Mouse (Mus musculus): Measurements from ENCODE around the gene Pdpr.
"Not testable (repeated sequence)": the region's sequence is repeated elsewhere in the genome, so short reads cannot be mapped to it uniquely, and the experiment has no call there.

The Pdpr gene

DNA sequence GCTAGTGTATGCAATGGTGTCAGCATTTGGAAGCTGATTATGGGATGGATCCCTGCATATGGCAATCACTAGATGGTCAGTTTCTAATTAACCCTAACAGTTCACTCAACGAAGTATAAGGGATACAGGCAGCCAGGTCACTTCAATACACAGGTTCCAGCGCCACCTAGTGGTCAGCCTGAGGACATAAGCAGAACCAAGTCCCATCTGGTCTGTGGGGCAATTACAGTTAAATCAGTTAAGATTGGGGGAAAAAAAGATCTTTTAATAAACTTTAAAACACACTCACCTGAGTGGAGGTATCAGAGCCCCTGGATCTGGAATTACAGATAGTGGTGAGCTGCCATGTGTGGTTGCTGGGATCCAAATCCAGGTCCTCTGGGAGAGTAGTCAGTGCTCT is 4.3 kb upstream of the Pdpr start:
- peak; percentile 37 for DNase-seq (ENCODE audit: inconsistent ontology term)

DNA sequence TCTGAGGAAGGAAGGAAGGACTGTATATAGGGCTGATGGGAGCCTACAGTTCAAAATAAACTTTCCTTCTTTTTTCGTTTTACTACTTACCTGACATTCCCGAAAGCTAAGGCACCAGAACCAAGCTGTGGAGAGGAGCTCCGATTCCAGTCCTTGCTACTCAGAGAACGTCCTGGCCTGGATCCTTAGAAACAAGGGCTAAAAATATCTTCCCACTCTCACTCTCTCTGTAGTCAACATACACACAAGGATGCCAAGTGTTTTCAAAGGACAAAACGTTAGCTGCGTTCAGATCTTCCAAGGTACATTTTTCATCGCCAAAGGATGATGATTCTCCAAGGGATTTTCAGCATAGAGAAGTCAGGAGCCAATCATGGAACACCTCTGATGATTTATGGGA is 2.7 kb upstream of the Pdpr start:
- DNase-seq (ENCODE audit: inconsistent ontology term), result no peak

DNA sequence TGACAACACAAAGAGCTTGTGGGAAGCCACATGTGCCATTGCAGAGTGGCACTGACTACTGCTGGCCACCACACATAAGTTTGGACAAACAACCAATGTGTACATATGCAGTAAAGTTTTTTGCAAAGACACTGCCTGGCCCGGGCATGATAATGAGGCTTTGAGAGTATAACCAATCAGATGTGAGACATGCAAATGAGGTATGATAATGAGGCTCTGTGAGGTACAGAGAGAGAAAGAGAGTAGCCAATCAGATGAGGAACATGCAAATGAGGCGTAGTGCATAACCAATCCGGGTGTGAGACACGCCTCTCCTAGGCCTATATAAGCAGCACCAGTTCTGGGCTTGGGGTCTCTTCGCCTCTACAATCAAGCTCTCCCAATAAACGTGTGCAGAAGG is 2.1 kb upstream of the Pdpr start, which contains the start of gene Clec18a:
Clec18a (minus strand) TSS at position 101 of the 400 bp plus-strand sequence.
- DNase-seq (ENCODE audit: inconsistent ontology term), result not testable (repeated sequence)

DNA sequence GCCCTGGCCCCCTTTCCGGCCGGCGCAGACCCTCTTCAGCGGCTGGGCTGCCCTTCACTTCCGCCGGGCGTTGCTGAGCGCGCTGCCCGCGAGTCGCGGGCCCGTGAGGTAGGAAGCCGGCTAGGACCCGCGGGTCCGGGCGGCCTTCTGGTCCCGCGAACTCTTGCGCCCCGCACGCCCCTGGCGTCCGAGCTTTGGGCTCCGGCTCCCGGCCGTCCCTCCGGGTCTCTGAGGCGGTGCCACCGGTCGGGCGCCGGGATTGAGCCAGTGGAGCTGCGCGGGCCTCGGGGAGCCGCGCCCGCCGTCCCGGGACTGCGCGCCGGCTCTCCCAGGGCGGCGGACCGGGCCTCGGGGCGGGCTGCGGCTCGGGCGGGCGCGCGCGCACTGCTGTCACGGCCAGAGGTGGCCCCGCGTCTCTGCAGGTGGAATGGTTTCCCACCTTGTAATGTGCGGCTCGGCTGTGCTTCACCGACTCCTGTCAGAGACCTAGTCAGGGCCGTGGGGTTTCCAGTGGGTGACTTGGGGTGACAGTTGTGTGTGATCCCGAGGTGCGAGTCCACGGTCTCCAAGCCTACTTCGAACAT is 381 bp downstream of the Pdpr start:
- DNase-seq (ENCODE audit: inconsistent ontology term), result not testable (repeated sequence)

- no peak for DNase-seq (ENCODE audit: inconsistent ontology term)
These were observed 20.5 kb downstream of the Pdpr start for GRCm38 (mm10) chr8:111114891-111115290.

GRCm38 (mm10) chr8:111119481-111119880 is 25.1 kb downstream of the Pdpr start:
- DNase-seq (ENCODE audit: inconsistent ontology term), result no peak

DNA sequence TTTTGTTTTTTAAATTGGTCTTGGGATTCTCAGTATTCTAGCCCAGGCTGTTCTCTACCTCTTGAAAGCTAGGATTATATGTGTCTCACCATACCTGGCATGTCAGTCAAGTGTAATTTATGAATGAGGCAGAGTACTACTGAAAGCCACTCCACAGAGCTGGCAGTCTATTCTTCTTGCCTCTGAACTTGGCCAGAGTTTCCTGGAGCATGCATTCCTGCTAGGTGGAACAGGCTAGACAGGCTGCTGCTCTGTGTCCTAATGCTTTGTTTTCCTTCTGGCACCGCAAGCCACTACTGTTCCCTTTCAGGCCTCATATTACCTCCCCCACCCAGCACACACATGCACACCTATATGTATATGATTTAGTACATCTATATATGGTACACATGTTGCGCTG is 36.3 kb downstream of the Pdpr start:
- no peak for DNase-seq (ENCODE audit: inconsistent ontology term)

GRCm38 (mm10) chr8:111142521-111142920 is 48.1 kb downstream of the Pdpr start:
- no peak for DNase-seq (ENCODE audit: inconsistent ontology term)

GRCm38 (mm10) chr8:111144901-111145459 is 50.5 kb downstream of the Pdpr start:
- DNase-seq (ENCODE audit: inconsistent ontology term), result not testable (repeated sequence)

- DNase-seq (ENCODE audit: inconsistent ontology term), result peak; percentile 97
These were observed 51.1 kb downstream of the Pdpr start for GRCm38 (mm10) chr8:111145460-111146012.

- no peak for DNase-seq (ENCODE audit: inconsistent ontology term)
These were observed 61.4 kb downstream of the Pdpr start for GRCm38 (mm10) chr8:111155721-111156436.

- DNase-seq (ENCODE audit: inconsistent ontology term), result peak; percentile 22
These were observed 63.2 kb downstream of the Pdpr start for GRCm38 (mm10) chr8:111157617-111158016.

DNA sequence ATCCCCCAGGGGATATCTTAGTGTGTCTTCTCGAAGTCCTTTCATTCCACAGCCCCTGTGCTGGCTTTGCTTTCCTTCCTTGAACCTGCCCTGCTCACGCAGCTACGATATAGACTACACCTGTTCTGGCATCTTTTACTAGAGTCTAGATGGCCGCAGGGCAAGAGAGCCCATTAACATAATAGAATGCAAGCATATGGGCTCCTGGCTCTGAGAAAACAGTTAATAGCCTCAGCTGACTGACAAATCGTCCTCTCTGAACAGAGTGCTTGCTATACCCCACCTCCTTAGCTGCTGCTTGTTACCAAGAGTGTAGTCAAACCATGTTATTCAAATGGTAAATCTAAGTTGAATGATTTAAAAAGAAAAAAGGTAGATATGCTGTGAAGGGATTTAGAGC is 77.2 kb downstream of the Pdpr start:
- DNase-seq (ENCODE audit: inconsistent ontology term), result no peak

GRCm38 (mm10) chr8:111185472-111185947 is 91.1 kb downstream of the Pdpr start:
- peak; percentile 86 for DNase-seq (ENCODE audit: inconsistent ontology term)

All from Muller cell, postnatal 12 days (primary cell).